Mouse (Mus musculus): ENCODE measurements around the gene Cacna1s. TPM values are rescaled to one million over a fixed set of nuclear protein-coding genes. Genes with fewer than 3 reads are reported as not detected.

Gene Cacna1s
- polyA plus RNA-seq, 1 experiment from 2014 or later = not detected

GRCm38 (mm10) chr1:136138191-136138830 lies 85.8 kb downstream of the Cacna1s start:
- ATAC-seq (no peak), DNase-seq (no peak)
- whole genome bisulfite sequencing (ENCODE audit: insufficient replicate concordance) = 42% methylated on average over 10 of the region's 10 CpGs
- Histone ChIP-seq H3K27ac (ENCODE audit: low read depth) (peak overlapping the region; percentile 63), H3K9ac (replicated peaks) (no peak overlapping the region), H3K27me3 (ENCODE audit: insufficient read depth, low read length) (no peaks in the 10 kb centered on the region), H3K4me1 (ENCODE audit: insufficient read depth) (peaks cover 70% of the 10 kb centered on the region), H3K4me2 (ENCODE audit: low read depth, low read length) (peak overlapping the region; percentile 24; the same call in 1 of the 2 replicates), H3K4me3 (ENCODE audit: low read depth, low read length) (no peak overlapping the region), H3K9me3 (ENCODE audit: low read length) (no peaks in the 10 kb centered on the region), H3K36me3 (replicated peaks; ENCODE audit: insufficient read depth, low read length) (no peaks in the 10 kb centered on the region)
- no peak for TF ChIP-seq CTCF (IDR thresholded peaks at IDR 0.05; ENCODE audit: low read depth)
- TF ChIP-seq EP300 (IDR thresholded peaks at IDR 0.05; ENCODE audit: low read depth) = no peak

- Histone ChIP-seq H3K4me1 (ENCODE audit: insufficient read depth) (peaks cover 55% of the 10 kb centered on the region), H3K9ac (replicated peaks) (peak overlapping the region; percentile 73), H3K27ac (ENCODE audit: low read depth) (peak overlapping the region; percentile 89), H3K4me2 (ENCODE audit: low read depth, low read length) (peak overlapping the region; percentile 82), H3K9me3 (ENCODE audit: low read length) (no peaks in the 10 kb centered on the region), H3K27me3 (ENCODE audit: insufficient read depth, low read length) (no peaks in the 10 kb centered on the region), H3K36me3 (replicated peaks; ENCODE audit: insufficient read depth, low read length) (no peaks in the 10 kb centered on the region), H3K4me3 (ENCODE audit: low read depth, low read length) (peak overlapping the region; percentile 51)
- WGBS (ENCODE audit: insufficient replicate concordance) = 2% methylated on average over 32 of the region's 32 CpGs
- DNase-seq = peak; percentile 86
- TF ChIP-seq CTCF (IDR thresholded peaks at IDR 0.05; ENCODE audit: low read depth) (no peak), EP300 (IDR thresholded peaks at IDR 0.05; ENCODE audit: low read depth) (no peak; the same call in 1 of the 2 replicates)
- peak; percentile 85 for ATAC-seq
Measured at GRCm38 (mm10) chr1:136139990-136140640, 87.6 kb downstream of the Cacna1s start.

- Histone ChIP-seq H3K4me1 (ENCODE audit: insufficient read depth) (peaks cover 48% of the 10 kb centered on the region), H3K27ac (ENCODE audit: low read depth) (peak overlapping the region; percentile 60), H3K27me3 (ENCODE audit: insufficient read depth, low read length) (no peaks in the 10 kb centered on the region), H3K9ac (replicated peaks) (0 out of 2 replicates have a peak overlapping the region, but pooled peaks have one; percentile 2), H3K36me3 (replicated peaks; ENCODE audit: insufficient read depth, low read length) (0 out of 2 replicates have a peak, but pooled peaks cover 2% of the 10 kb centered on the region), H3K4me3 (ENCODE audit: low read depth, low read length) (no peak overlapping the region), H3K4me2 (ENCODE audit: low read depth, low read length) (peak overlapping the region; percentile 14; the same call in 1 of the 2 replicates), H3K9me3 (ENCODE audit: low read length) (no peaks in the 10 kb centered on the region)
- DNase-seq (no peak), ATAC-seq (no peak; the same call in 1 of the 2 replicates)
- TF ChIP-seq CTCF (IDR thresholded peaks at IDR 0.05; ENCODE audit: low read depth) (no peak), EP300 (IDR thresholded peaks at IDR 0.05; ENCODE audit: low read depth) (no peak)
- 62% methylated on average over 11 of the region's 11 CpGs for WGBS (ENCODE audit: insufficient replicate concordance)
Measured at GRCm38 (mm10) chr1:136141176-136141950, 88.8 kb downstream of the Cacna1s start.

- peaks cover 2% of the 10 kb centered on the region; the same call in 1 of the 2 replicates for H3K36me3 ChIP-seq (replicated peaks; ENCODE audit: insufficient read depth, low read length)
- H3K4me2 ChIP-seq (ENCODE audit: low read depth, low read length) = no peak overlapping the region
- H3K27ac ChIP-seq (ENCODE audit: low read depth) = peak overlapping the region; percentile 60
- ATAC-seq = no peak
- peaks cover 38% of the 10 kb centered on the region for H3K4me1 ChIP-seq (ENCODE audit: insufficient read depth)
- H3K27me3 ChIP-seq (ENCODE audit: insufficient read depth, low read length) = no peaks in the 10 kb centered on the region
- H3K9me3 ChIP-seq (ENCODE audit: low read length) = no peaks in the 10 kb centered on the region
- no peak overlapping the region for H3K4me3 ChIP-seq (ENCODE audit: low read depth, low read length)
- 54% methylated on average over 6 of the region's 6 CpGs for whole genome bisulfite sequencing (ENCODE audit: insufficient replicate concordance)
- DNase-seq = no peak
- TF ChIP-seq EP300 (IDR thresholded peaks at IDR 0.05; ENCODE audit: low read depth) = no peak
- TF ChIP-seq CTCF (IDR thresholded peaks at IDR 0.05; ENCODE audit: low read depth) = no peak
- no peak overlapping the region for H3K9ac ChIP-seq (replicated peaks)
Measured at GRCm38 (mm10) chr1:136142336-136142735, 89.8 kb downstream of the Cacna1s start.

GRCm38 (mm10) chr1:136143514-136143913 lies 91.0 kb downstream of the Cacna1s start:
- TF ChIP-seq CTCF (IDR thresholded peaks at IDR 0.05; ENCODE audit: low read depth) (no peak), EP300 (IDR thresholded peaks at IDR 0.05; ENCODE audit: low read depth) (no peak)
- 85% methylated on average over 10 of the region's 10 CpGs for WGBS (ENCODE audit: insufficient replicate concordance)

GRCm38 (mm10) chr1:136149702-136150101 lies 97.2 kb downstream of the Cacna1s start:
- H3K4me1 ChIP-seq (ENCODE audit: insufficient read depth) = no peaks in the 10 kb centered on the region
- H3K36me3 ChIP-seq (replicated peaks; ENCODE audit: insufficient read depth, low read length) = peaks cover 23% of the 10 kb centered on the region
- no peak for DNase-seq
- no peaks in the 10 kb centered on the region for H3K9me3 ChIP-seq (ENCODE audit: low read length)
- no peak overlapping the region for H3K4me3 ChIP-seq (ENCODE audit: low read depth, low read length)
- H3K27me3 ChIP-seq (ENCODE audit: insufficient read depth, low read length) = no peaks in the 10 kb centered on the region
- no peak for TF ChIP-seq CTCF (IDR thresholded peaks at IDR 0.05; ENCODE audit: low read depth)
- no peak for TF ChIP-seq EP300 (IDR thresholded peaks at IDR 0.05; ENCODE audit: low read depth)
- WGBS (ENCODE audit: insufficient replicate concordance) = 88% methylated on average over 9 of the region's 9 CpGs
- ATAC-seq = no peak
- no peak overlapping the region for H3K4me2 ChIP-seq (ENCODE audit: low read depth, low read length)
- no peak overlapping the region for H3K27ac ChIP-seq (ENCODE audit: low read depth)
- no peak overlapping the region for H3K9ac ChIP-seq (replicated peaks)

More at GRCm38 (mm10) chr1:136143514-136143913, 91.0 kb downstream of the Cacna1s start:
- Histone ChIP-seq H3K4me3 (ENCODE audit: low read depth, low read length) (no peak overlapping the region), H3K4me2 (ENCODE audit: low read depth, low read length) (no peak overlapping the region), H3K4me1 (ENCODE audit: insufficient read depth) (peaks cover 27% of the 10 kb centered on the region), H3K27me3 (ENCODE audit: insufficient read depth, low read length) (no peaks in the 10 kb centered on the region), H3K27ac (ENCODE audit: low read depth) (no peak overlapping the region), H3K9ac (replicated peaks) (no peak overlapping the region), H3K9me3 (ENCODE audit: low read length) (no peaks in the 10 kb centered on the region), H3K36me3 (replicated peaks; ENCODE audit: insufficient read depth, low read length) (peaks cover 6% of the 10 kb centered on the region; the same call in 1 of the 2 replicates)
- ATAC-seq = no peak
- DNase-seq = no peak
